Mouse (Mus musculus) spleen, adult 12 weeks (tissue): Measurements from ENCODE around the gene Plxnc1.

ENCODE experiments used
- DNase-seq: peaks from one replicate; pipeline ENCODE4 v3.0.0; 2022; ENCODE audit warnings: low spot score

Gene Plxnc1

DNA sequence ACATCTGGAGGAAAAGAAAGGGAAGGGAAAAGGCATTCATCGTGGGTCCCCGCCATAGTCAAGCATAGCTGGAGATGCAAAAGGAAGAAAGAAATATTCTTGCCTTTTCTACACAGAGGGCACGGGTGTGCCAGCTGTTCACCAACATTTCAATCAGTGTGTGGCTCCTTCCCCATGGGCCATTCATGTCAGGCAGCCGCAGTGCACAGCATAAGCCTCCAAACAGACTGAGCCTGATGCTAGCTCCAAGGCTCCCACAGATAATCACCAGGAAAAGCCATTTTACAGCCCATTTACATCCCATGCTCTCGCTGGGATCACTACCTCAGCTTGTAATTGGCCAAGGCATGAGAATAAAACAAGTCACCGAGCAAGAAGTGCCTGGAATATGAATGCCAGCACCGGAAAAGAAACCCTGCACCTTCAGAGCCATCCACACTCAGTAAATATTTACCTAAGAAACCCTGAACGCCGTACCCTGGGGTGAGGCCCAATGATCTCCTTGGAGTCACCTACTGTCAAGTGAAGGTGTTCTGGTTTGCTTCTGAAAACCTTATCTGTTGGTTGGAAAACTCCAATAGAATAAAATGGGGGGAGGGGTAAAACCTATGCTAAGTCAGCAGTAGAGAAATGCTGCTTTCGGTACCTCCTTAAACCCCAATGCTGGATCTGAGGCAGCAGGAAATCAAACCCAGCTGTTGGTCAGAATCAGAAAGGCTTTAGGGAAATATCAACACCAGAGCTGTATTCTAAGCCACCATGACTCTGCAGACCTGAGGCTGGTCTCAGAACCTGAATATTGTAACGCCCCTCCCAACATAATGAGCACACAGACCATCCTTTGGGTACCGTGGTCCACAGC, 77.4 kb downstream of the Plxnc1 start:
- no peak for DNase-seq

DNA sequence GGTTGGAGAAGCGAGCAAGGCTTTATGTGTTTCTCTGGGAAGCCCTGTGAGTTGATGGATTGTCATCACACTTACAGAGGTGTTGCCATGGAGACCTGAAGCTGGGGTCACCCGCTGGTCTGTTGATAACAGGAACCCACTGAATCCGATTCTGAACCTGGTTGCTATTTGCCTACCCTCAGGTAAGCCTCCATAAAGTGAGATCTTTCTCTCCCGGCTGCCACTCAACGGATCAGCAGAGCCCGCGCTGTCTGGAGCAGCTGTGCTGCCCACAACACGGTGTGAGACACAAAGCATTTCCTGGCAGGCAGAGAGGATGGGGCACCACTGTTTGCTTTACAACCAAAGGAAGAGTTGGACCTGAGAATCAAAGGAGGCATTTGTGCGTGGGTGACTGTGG, 79.4 kb downstream of the Plxnc1 start:
- no peak for DNase-seq

DNA sequence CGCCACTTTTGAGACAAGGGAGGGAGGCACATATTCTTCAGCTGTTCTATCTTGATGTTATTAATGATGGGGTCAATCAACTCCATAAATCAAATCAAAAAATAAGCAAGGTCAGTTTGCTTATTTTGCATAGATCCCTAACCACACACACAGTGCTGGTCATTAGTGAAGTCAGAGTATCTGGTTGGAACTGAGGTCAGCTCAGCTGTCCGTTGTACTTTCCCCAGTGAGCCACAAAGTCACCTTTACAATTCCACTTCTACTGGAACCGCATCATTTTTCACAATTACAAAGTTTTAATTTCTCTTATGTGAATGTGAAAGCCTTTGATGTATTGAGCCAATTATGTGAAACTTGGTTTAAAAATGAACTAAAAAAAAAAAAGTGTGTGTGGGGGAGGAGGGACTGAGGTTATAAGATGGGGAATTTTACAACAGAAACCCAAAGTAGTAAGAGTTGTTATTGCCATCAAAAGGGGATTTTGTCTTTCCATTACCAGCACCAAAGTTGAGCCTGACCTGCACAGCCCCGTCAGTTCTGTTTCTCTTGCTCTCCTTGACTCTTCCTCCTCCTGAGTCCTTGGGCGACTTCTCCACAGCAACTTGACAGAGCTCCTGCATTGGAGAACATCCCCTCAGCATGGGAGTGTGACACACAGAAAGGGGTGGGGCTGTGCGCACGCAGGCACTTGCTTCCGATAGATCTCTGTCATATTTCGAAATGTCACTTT, 80.3 kb downstream of the Plxnc1 start:
- no peak for DNase-seq

DNA sequence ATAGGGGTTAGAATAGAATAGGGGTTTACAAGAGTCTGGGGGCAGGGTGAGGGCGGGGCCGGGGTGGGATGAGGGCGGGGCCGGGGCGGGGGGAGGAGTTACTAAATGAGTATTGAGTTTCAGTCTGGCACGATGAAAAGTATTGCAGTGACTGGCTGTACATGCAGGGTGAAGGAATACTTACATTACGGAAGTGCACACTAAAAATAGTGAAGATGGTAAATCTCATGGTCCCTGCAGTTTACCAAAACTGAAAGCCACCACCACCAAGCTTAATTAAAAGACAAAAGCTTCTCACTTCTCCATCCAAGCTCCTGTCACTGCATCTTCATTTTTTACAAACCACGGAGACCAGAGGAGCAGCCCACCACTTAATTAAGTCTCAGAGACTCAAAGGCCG, 81.4 kb downstream of the Plxnc1 start:
- no peak for DNase-seq

DNA sequence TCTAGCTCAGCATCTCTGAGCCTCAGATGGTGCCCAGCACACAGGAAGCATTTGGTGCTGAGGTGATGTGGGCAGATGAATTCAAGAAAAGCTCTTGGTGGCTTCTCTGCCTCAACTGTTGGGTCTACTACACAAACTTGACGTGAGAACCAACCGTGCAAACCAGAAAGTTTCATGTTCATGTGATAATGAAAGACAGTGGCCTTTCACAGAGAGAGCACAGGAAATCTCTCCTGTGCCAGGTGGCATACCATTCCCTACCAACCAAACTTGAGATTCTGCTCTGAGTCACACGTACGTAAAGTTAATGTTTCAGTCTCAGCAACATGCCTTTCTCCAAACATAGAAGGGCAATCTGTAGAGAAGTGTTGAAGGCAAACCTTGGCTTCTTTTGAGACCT, 83.8 kb downstream of the Plxnc1 start:
- no peak for DNase-seq

DNA sequence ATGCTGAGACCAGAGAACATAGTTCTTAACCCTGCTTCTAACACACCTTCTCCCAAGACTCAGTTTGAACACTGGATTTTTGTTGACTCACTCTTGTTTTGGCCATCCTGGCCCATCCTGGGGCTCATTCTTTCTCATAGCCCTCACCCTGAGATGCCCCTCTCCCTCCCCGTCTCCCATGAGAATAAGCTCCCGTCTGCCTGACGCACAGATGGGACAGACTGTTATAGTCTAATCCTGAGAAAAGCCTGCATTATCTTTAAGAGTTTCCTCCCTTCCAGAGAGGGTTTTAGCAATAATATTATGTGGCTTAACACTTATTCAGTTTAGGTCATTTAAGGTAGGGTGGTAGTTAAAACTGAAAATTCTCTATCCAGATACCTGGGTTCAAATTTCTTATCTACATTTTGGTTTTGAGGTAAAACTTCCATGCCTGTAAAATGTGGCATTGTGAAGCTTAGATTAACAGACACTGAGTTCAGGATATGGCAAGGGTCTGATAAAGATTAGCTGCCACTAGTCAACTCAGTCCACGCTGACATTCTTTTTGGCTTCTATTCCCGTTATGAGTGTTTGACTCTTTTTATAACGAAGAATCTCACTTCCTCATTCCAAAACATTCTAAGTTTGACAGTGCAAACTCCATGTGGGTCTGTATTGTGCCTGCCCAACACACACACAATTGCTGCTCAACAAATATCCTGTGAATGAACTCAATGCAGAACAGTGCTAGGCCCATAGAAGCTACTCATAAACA, 86.2 kb downstream of the Plxnc1 start:
- no peak for DNase-seq

DNA sequence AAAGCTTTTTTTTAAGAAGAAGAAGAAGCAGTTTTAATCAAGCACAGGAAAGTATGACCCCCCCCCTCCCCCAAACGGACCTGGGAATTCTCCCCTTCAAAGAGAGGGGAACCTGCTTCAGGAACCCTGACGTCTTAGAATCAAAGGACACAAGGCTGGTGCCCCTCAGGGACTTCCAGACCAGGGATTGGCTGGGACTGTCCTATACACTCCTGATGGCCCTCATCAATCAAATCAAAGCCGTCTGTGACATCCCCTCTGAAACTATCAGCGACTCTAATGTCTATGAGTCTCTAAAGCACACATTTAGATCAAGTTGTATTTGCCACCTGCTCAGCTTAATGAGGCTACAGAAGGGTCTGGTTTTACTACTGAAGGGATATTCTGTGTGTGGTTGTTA, 94.1 kb downstream of the Plxnc1 start:
- no peak for DNase-seq

DNA sequence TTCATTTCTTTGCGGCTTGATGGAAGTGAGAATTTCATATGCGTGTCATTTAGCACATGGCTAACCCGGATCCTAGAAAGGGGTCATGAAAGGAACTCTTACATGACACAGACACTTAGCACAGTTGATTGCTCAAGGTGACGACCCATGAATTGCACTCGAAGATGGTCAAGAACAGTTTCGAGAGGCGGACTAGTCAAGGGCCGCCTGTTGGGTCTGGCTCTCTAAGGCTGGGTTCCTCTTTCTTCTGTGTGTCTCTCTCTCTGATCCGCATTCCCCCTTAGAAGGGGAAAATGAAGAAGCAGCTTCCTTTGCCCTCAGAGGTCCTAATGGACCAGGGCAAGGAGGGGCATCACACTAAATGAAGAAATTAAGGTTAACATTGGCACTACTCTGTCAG, 94.7 kb downstream of the Plxnc1 start:
- DNase-seq: no peak

DNA sequence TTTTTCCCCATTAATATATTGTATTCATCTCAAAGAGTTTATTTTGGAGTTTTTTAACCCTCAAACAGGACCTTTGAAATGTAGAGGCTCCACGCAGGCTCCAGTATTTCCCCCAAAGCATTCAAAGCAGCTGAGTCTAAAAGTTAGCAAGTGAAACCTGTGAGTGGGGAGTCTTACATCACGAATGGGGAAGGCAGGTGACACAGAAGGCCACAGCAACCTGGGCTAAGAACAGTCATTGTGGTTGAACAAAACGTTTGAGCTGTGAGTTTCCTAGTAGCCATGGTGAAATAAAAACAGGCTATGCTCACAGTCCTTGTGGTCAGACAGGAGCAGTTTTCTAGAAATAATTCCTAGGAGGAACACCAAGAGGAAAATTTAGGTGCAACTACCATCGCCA, 95.3 kb downstream of the Plxnc1 start:
- DNase-seq: no peak

DNA sequence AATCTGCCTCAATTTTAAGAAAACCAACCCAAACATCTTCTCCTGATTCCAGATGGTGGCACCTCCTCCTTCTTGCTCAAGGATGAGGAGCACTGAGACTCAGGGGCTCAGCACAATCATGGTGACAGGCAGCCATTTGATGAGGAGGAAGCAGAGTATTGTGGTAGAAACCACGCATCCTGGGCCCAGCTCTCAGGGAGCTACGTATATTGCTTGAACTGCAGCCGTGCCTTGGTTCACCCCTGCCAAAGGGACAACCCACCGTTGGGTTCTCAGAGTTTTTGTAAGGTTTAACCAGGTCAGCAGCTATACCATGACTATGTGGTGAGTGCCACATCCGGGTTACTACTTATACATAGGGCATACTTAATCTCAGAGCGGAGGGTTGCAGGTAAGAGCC, 96.3 kb downstream of the Plxnc1 start:
- no peak for DNase-seq

DNA sequence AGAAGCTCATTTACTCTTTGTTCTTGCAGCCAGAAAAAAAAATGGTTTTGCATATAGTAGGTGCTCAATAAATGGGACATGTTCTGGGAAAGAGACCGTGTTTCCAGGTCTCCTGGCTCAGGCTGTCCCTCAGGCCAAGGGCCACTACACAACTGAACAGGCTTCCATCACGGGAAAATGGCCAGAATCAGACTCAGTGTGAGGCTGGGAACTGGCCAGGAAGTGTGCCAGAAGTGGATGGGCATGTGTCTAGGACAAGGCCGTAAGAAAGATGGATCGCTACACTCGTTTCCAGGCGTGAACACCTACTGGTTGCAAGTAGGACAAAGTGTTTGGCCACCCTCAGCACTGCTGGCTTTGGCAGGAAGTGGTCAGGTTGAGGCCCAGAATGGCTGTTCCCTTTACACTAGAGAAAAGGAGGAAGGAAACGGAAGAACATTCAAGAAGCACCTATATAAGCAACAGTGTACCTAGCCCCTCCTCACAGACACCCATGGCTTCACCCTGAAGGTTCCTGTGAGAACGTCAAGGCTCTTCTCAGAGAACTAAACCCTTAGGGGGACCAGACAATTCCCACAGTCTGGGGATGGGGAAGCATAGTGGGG, 98.0 kb downstream of the Plxnc1 start:
- DNase-seq: no peak

DNA sequence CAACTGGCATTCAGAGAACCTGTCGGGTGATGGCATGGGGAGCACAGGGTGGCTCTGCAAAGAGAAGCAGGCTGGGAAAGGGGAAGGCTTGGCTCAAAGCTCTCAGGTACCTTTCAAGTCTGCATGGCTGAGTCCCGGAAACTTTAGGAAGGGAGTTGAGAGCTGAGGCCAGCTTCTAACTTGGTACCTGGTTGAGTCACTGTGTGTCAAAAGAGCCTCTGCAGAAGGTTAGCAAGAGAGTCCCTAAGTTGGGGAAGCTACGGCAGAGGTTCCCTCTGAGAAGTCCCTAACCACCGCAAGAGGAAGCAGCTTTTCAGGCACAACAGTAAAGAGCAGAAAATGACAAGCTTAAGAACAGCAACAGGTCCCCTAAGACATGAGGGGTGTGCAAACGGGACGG, 99.9 kb downstream of the Plxnc1 start:
- DNase-seq: no peak

DNA sequence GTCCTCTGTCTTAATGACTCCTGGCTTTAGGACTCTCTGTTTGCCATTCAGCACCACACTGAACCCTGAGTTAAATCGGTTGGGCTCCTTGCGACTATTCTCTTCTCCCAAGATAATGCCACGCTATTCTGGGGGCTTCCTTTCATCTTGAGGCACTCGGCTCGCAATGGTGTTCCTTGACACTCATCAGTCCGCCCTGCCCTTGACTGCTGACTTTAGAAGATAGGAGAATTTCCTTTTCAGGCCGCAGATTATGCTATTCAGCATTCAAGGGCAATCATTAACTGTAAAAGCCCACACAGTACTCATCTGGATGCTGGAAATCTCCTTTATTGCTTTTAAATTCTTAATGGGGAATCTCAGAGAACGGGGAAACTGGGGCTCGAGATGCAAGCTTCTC, 108.8 kb downstream of the Plxnc1 start:
- no peak for DNase-seq

DNA sequence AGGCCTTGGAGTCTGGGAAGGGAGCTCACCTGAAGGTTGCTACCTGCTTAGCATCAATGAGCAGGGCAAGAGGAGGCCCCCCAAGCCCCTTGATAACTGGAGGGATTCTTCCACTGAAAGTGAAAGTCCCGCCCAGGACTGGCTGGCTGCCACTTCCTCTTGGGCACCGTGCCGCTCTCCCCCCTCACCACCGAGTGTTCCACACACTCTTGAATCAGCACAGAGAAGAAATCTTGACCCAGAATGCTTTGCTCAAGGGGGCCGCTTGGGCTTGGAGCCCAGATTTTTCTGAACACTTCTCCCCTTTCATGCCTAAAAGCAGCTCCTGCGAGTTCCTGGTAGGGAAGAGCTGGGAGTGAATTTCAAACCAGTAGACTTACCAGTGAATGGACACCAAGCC, 115.2 kb downstream of the Plxnc1 start:
- DNase-seq: peak; percentile 57

DNA sequence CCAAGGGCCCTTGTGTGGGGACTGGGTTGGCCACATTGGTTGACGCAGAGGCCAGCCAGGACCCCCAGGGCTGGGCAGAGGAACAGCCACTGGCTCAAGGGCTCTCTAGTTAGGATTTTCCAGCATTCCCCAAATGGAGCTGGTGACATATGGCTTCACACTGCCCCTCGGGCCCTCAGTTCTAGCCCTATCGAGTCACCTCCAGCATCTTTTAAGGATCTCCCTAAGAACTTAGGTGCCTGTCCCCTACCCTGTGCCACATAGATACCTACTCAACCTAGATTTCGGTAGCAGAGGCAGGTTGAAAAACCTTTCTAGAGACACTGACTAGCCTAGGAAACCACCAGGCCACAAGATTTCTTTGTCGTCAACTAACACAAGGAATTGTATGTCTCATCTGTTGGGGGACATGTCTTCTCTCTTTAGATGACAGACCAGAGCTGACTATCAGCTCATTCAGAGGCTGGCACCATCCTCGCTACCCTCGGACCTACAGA, 115.9 kb downstream of the Plxnc1 start:
- DNase-seq: no peak

DNA sequence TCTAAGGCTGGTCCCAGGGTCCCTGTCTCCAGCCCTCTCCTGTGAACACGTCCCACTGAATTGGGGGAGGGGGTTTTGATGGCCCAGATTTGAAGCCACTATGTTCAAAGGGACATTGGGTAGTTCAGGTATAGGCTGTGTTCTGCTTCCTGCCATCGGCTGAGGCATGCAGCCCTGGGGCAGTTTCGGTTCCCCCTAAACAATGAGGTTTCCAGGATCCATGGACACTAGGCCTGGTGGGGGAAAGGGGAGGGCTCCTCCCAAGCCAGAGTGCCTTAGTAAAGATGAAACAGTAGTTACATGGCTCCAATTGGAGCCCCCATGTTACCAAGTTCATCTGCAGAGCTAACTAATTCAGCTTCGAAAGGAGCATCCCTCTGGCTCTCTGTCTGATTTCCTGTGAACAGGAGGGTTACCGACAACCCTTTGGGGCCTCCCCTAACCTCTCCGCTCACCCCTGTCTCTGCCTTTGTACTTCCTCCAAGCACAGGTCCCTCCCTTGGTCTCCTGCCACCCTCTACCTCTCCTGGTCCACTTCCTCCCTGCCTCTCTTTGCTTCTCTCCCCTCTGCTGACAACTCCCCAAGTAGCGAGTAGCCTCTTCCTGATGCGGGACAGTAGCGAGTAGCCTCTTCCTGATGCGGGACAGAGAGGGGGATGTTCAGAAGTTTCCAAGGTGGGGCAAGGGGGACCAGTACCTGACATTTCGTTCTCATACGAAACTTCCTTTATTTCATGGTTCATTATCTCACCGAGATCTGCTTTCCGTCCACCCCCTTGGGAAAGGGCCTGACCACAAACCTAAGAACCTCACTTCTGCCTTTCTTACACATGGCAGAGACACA, 116.5 kb downstream of the Plxnc1 start:
- peak; percentile 60 for DNase-seq

DNA sequence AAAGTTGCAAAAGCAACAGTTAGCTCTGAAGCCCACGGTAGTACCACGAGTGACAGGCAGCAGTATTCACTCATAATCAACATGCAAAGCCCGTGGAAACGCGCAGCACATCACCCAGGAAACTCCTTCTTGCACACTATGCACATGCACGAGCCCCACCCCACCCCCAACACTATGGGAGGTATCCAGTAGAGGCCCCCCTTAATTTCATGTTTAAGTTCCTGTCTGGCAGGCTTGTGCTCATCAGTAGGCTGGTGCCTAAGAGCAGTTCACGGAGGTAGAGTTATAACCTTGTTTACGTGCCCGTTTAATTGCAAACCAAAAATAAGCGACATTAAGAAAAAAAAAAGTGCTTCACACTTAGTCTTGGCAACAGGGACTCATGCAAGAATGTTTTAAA, 117.3 kb downstream of the Plxnc1 start:
- no peak for DNase-seq

DNA sequence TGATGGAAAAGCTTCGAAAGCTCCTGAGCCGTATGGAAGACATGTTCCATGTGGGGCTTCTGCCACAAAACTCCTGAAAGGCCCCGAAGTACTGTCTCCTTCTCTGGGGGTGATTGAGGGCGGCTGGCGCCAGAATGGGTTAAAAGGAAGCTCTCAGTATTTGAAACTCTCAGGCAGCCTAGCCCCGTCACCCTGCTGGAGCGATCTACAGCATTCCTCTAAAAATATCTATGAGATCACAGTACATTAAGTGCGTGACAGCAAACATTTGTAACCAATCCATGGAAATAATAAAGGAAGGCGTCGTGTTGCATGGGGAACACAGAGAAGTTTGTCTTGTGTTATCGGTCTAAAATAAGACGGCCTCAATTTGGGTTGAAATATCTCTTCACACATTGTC, 118.2 kb downstream of the Plxnc1 start:
- no peak for DNase-seq

DNA sequence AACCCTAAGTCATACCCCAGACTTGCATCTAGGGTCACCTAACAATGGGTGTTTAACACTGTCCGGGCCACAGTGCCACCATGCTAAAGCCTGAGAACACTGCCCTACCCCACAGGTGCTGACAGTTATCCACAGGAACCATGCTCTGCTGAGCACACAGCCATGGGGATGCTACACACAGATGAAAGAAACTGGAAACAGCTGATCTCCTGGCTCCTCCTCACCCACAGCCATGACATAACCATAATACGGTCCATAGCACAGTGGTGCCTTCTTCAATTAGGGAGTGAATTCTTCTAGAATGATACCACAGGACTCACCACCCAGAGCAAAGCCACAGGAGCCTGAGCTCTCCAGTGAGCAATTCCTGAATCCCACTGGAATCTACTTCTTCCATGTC, 118.7 kb downstream of the Plxnc1 start:
- no peak for DNase-seq

DNA sequence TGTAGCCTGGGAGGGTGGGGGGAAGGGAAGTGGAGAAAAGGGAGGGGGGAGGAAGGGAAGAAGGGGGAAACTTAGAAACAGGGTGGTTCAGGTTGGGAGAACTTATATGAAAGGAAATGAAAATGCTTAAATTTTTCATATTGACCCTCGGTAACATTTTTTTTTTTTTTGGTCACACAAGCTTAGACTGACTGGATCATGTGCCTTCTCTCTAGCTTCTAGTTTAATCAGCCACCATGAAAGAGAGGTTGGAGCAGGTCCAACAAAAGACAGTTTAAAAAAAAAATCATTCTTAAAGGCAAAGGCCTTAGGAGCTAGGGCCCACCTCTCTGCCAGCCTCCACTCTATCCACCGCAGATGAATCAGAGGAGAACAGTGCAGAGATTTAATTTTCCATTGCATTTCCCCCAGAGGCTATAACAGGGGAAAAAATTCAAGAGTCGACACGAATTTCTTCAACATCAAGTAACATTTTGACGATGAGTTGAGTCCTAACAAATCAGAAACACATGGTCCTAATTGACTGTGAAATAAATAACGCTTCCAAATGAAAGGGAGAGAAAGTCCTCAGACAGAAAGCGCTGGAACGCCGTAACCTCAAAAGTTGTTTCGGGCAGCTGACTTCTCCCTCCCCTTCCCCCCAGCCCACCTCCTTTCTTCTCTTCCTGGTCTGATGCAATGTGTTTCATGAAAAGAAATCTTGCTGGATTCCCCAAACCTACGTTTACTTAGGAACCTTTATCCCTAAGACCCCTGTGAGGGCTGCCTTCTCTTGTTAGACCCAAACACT, 120.5 kb downstream of the Plxnc1 start:
- no peak for DNase-seq
